ENCODE assay signal across 16 mouse cellular contexts in genomic region chr2:43555889-43556285, GRCm38 (mm10). TPM values are rescaled to one million over a fixed set of nuclear protein-coding genes. Genes with fewer than 3 reads are reported as not detected.
DNase-seq lines count a peak whose midpoint lies in the region; ATAC-seq lines count a peak whose summit lies in the region.
"Had no signal": no experiment of that assay in that cellular context is flagged by ENCODE, and none has a peak within 500 bp of the region (broad histone marks: within the 10 kb centered on the region; RNA-seq: fewer than 3 reads in every experiment).

No protein-coding gene starts in this region.

- no peaks in the 10 kb centered on the region for H3K9me3 ChIP-seq in midbrain, embryonic 11.5 days (ENCODE audit: control insufficient read depth, low read length)
- no peaks in the 10 kb centered on the region for H3K9me3 ChIP-seq in midbrain, embryonic 14.5 days (ENCODE audit: control insufficient read depth, low read length)
- H3K9me3 ChIP-seq in liver, embryonic 15.5 days (replicated peaks) = no peaks in the 10 kb centered on the region
- H3K9me3 ChIP-seq: forebrain, embryonic 13.5 days; heart, embryonic 12.5 days; lung, embryonic 15.5 days; midbrain, embryonic 10.5 days; neural tube, embryonic 12.5 days had no signal

- peak; percentile 80 for DNase-seq in midbrain, embryonic 11.5 days (ENCODE audit: low spot score, missing footprints)
- DNase-seq in midbrain, embryonic 14.5 days = no peak
- DNase-seq in kidney, adult 9 months = peak; percentile 91
- no peak for DNase-seq in urinary bladder, postnatal 25 days (ENCODE audit: low spot score)
- no peak for DNase-seq in layer of hippocampus, postnatal 25 days (ENCODE audit: extremely low spot score in 1 of 2, low spot score in 1 of 2)
- DNase-seq in right cerebral cortex, adult 2 months (ENCODE audit: low spot score in 2 of 2) = no peak
- no peak for DNase-seq in right cerebral cortex, postnatal 25 days
- DNase-seq: cerebellum, postnatal 10 days; thymus, postnatal 14 days had no signal

- H3K4me2 ChIP-seq in midbrain, embryonic 11.5 days = no peak overlapping the region
- H3K4me2 ChIP-seq in midbrain, embryonic 14.5 days (ENCODE audit: low read length) = no peak overlapping the region
- peak overlapping the region; percentile 41 for H3K4me2 ChIP-seq in liver, embryonic 15.5 days
- H3K4me2 ChIP-seq: forebrain, embryonic 13.5 days; heart, embryonic 12.5 days; lung, embryonic 15.5 days; neural tube, embryonic 12.5 days had no signal

- H3K36me3 ChIP-seq in midbrain, embryonic 11.5 days (ENCODE audit: control insufficient read depth, insufficient read depth, low read length) = no peaks in the 10 kb centered on the region
- H3K36me3 ChIP-seq in midbrain, embryonic 14.5 days (ENCODE audit: control insufficient read depth, insufficient read depth, low read length) = no peaks in the 10 kb centered on the region
- no peaks in the 10 kb centered on the region for H3K36me3 ChIP-seq in liver, embryonic 15.5 days (replicated peaks)
- H3K36me3 ChIP-seq: heart, embryonic 12.5 days; lung, embryonic 15.5 days; midbrain, embryonic 10.5 days; neural tube, embryonic 12.5 days had no signal

- no peaks in the 10 kb centered on the region for H3K27me3 ChIP-seq in midbrain, embryonic 11.5 days (ENCODE audit: control insufficient read depth, insufficient read depth, low read length)
- H3K27me3 ChIP-seq in midbrain, embryonic 14.5 days (ENCODE audit: control insufficient read depth, insufficient read depth, low read length) = no peaks in the 10 kb centered on the region
- no peaks in the 10 kb centered on the region for H3K27me3 ChIP-seq in liver, embryonic 15.5 days
- H3K27me3 ChIP-seq: forebrain, embryonic 13.5 days; heart, embryonic 12.5 days; lung, embryonic 15.5 days; neural tube, embryonic 12.5 days had no signal

- no peak overlapping the region for H3K4me3 ChIP-seq in midbrain, embryonic 11.5 days (ENCODE audit: low read depth, low read length)
- H3K4me3 ChIP-seq in midbrain, embryonic 14.5 days (replicated peaks; ENCODE audit: low read depth, low read length) = no peak overlapping the region
- H3K4me3 ChIP-seq in liver, embryonic 15.5 days (replicated peaks) = peak overlapping the region; percentile 36
- H3K4me3 ChIP-seq: forebrain, embryonic 13.5 days; heart, embryonic 12.5 days; layer of hippocampus, adult 2 months; lung, embryonic 15.5 days; midbrain, embryonic 10.5 days; neural tube, embryonic 12.5 days had no signal

- no peak for ATAC-seq in midbrain, embryonic 11.5 days (ENCODE audit: low FRiP score)
- no peak for ATAC-seq in midbrain, embryonic 14.5 days (ENCODE audit: low FRiP score, low TSS enrichment)
- ATAC-seq in liver, embryonic 15.5 days (ENCODE audit: insufficient read depth) = peak; percentile 62

- 48% methylated on average over 4 of the region's 4 CpGs for WGBS in midbrain, embryonic 11.5 days
- WGBS in midbrain, embryonic 14.5 days = 66% methylated on average over 4 of the region's 4 CpGs
- WGBS in liver, embryonic 15.5 days (ENCODE audit: insufficient replicate concordance) = 63% methylated on average over 4 of the region's 4 CpGs

- no peak overlapping the region for H3K9ac ChIP-seq in midbrain, embryonic 11.5 days (ENCODE audit: low read length)
- H3K9ac ChIP-seq in midbrain, embryonic 14.5 days (replicated peaks; ENCODE audit: low read length) = no peak overlapping the region
- H3K9ac ChIP-seq in liver, embryonic 15.5 days = no peak overlapping the region
- H3K9ac ChIP-seq: forebrain, embryonic 13.5 days; heart, embryonic 12.5 days; lung, embryonic 15.5 days; neural tube, embryonic 12.5 days had no signal

- H3K4me1 ChIP-seq in midbrain, embryonic 11.5 days (ENCODE audit: control insufficient read depth, insufficient read depth, low read length) = 0 out of 2 replicates have a peak, but pooled peaks cover 3% of the 10 kb centered on the region
- no peaks in the 10 kb centered on the region for H3K4me1 ChIP-seq in midbrain, embryonic 14.5 days (ENCODE audit: control insufficient read depth, insufficient read depth, low read length)
- H3K4me1 ChIP-seq in liver, embryonic 15.5 days (replicated peaks) = no peaks in the 10 kb centered on the region
- H3K4me1 ChIP-seq: forebrain, embryonic 13.5 days; heart, embryonic 12.5 days; lung, embryonic 15.5 days; neural tube, embryonic 12.5 days had no signal

- H3K27ac ChIP-seq in midbrain, embryonic 11.5 days (ENCODE audit: low read depth, low read length) = no peak overlapping the region
- no peak overlapping the region for H3K27ac ChIP-seq in midbrain, embryonic 14.5 days (replicated peaks; ENCODE audit: low read depth, low read length)
- no peak overlapping the region for H3K27ac ChIP-seq in liver, embryonic 15.5 days (replicated peaks)
- H3K27ac ChIP-seq: forebrain, embryonic 13.5 days; layer of hippocampus, adult 2 months; lung, embryonic 15.5 days; midbrain, embryonic 10.5 days; neural tube, embryonic 12.5 days had no signal

RNA-seq across cellular contexts. Expression of gene Kynu, which starts 0.8 kb away (rescaled TPM):
- 1.9 and 2.6 TPM in 2 replicates for polyA plus RNA-seq in midbrain, embryonic 11.5 days (2014; fragmentation: Nextera tagmentation; extraction: Ambion mirVana)
- 0.20 and 0.26 TPM in 2 replicates for polyA plus RNA-seq in midbrain, embryonic 14.5 days (2014; fragmentation: Nextera tagmentation; extraction: Ambion mirVana)
- polyA plus RNA-seq in liver, embryonic 15.5 days (2015; fragmentation: Nextera tagmentation; extraction: Ambion mirVana) = 6.7 and 7.3 TPM in 2 replicates
- total RNA-seq in layer of hippocampus, postnatal 25 days (2021) = not detected
- total RNA-seq: layer of hippocampus, adult 2 months had no signal
- polyA plus RNA-seq: heart, embryonic 12.5 days had no signal

Comparison
In these comparisons a context has a peak if more than half of its experiments do, and no peak if none do; other contexts are left out.
1. DNase-seq: peak in midbrain, embryonic 11.5 days (single experiment) and kidney, adult 9 months (single experiment); none in midbrain, embryonic 14.5 days (single experiment), urinary bladder, postnatal 25 days (single experiment), layer of hippocampus, postnatal 25 days (0 of 2), right cerebral cortex, adult 2 months (0 of 2) and right cerebral cortex, postnatal 25 days (single experiment).